Mouse (Mus musculus) c-Kit-positive CD71-positive TER-119-negative erythroid progenitor cells, embryonic 14.5 days (primary cell): Measurements from ENCODE around the gene Zfp85.
"Not testable (repeated sequence)": the region's sequence is repeated elsewhere in the genome, so short reads cannot be mapped to it uniquely, and the experiment has no call there.

ENCODE experiments used
- DNase-seq: peaks from one replicate; pipeline ENCODE4 v3.0.0-alpha.2; 2013; ENCODE audit warnings: low read depth

The Zfp85 gene

DNA sequence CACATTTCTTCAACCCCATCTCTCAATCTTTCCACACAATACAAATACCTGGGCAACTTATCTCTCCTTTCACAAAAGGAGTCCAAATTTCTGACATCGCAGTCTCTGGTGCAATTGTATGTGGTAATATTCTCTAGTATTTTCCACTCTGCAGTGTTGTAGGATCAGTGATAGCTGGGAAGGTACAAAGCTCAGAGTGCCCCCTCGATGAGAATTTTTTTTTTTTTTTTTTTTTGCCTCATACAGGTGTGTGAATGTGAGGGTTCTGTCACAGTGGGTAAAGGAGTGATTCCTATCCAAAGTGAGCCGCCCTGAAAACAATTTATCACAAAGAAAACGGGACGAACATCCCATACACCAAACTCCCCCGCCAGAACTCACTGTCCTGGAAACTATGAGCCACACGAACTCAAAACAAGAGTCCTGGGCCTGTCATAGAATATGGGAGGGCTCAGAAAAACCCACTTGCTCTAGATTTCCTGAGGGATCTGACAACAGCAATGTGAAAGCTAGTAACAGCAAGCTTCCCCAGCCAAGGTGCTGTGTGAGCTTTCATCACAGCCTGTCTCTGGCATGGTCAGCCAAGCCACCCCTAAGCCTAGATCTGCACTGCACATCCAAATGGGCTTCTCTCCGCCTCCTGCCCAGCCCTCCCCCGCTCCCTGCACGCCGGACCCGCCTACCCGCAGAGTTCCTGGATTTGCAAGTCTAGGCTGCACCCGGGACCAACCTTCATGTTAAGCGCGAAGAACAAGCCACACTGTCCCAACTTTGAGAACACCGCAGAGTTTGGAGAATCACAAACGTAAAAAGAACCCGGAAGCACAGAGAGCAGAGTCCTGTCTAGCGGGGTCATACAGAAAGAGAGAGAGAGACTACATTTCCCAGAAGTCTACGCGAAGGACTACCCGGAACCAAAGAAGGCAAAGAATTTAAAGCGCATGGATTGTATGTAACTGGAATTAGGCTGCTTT is at the start of gene Zfp85:
Zfp85 (minus strand) TSS at position 896 of the 974 bp plus-strand sequence.
- DNase-seq, result peak; percentile 33

DNA sequence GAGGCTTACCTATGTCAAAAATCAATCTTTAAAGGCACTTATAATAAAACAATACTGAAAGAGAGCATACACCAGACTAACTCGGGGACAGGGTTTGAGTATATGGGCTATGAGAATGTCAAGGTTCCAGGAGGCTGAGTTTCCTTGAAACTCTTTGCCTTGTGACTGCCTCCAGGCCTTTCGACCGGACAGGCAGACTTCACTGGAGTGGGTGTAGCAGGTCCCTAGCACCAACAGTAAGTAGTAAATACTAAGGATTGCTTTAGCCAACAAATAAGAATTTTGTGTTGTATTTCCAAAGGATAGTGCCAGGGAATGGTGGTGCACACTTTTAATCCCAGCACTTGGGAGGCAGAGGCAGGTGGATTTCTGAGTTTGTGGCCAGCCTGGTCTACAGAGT is 44.1 kb upstream of the Zfp85 start:
- DNase-seq, result not testable (repeated sequence)

GRCm38 (mm10) chr13:67798618-67799017 is 43.6 kb upstream of the Zfp85 start:
- no peak for DNase-seq

GRCm38 (mm10) chr13:67791921-67792455 is 37.0 kb upstream of the Zfp85 start:
- no peak for DNase-seq

GRCm38 (mm10) chr13:67779265-67780221 is 24.5 kb upstream of the Zfp85 start, which contains the start of gene Zfp493:
Gene Zfp493, plus strand, starts transcription at chr13:67779693.
- DNase-seq, result peak; percentile 65

- no peak for DNase-seq
Observed at GRCm38 (mm10) chr13:67763031-67763768, 8.2 kb upstream of the Zfp85 start.

GRCm38 (mm10) chr13:67759966-67760365 is 4.9 kb upstream of the Zfp85 start:
- DNase-seq, result no peak

DNA sequence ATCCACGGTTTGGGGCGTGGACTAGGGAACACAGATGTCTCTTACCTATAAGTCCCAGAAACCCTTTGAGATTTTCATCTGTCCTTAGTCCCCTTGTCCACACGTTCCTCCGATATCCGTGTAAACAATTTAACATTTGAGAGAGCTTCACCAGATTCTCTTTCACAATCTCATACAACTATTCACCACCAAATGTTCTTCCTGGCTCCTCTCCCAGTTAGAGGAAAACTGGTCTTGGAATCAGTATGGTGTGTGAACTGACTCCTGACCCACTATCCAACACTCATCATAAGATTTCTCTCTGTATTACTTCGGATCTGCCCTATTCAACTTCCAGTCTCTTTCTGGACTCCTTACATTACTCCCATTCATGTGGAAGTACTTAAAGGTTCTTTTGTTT is 733 bp upstream of the Zfp85 start:
- no peak for DNase-seq

DNA sequence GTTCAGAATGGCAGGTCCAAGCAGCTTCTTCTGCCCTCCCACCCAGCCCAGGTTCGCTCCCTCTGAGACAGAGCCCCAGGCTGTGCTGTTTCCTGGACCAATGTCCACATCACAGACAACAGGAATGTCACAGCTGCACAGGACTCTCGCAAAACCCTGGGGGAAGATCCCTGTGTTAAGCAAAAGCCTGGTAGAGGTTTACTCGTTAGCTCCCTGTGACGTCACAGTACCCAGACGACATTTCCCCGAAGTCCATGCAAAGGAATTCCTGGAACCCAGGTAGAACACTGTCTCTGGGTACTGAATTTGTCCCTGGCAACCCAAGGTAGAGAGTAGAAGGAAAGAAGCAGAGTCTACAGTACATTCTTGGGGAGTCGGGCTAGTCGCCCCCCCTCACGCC is 11.1 kb downstream of the Zfp85 start:
- DNase-seq, result no peak

DNA sequence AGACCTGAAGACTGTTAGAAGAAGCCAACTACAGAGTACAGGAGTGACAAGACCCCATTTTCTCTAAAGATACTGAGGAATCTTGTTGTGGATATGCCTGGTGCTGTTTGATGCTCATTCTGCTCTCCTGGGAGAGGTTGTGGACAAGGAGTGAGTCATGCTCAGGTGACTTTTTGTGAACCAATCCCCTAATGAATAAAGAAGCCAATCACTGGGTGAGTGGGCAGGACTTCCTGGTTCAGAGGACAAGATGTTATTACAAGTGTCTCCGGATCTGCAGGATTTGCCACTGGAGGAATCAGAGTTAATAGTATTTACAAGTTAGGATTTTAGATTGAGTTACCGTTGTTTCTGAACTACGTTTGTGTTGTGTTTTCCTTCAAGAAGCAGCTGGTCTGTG is 12.1 kb downstream of the Zfp85 start:
- DNase-seq, result no peak

- not testable (repeated sequence) for DNase-seq
Observed at GRCm38 (mm10) chr13:67734391-67734790, 20.6 kb downstream of the Zfp85 start.

- DNase-seq, result not testable (repeated sequence)
Observed at GRCm38 (mm10) chr13:67729441-67729840, 25.6 kb downstream of the Zfp85 start.

- DNase-seq, result no peak
Observed at GRCm38 (mm10) chr13:67728641-67729318, 26.2 kb downstream of the Zfp85 start, which contains the start of gene Zfp65. Gene Zfp65, minus strand, starts transcription at chr13:67729173.

DNA sequence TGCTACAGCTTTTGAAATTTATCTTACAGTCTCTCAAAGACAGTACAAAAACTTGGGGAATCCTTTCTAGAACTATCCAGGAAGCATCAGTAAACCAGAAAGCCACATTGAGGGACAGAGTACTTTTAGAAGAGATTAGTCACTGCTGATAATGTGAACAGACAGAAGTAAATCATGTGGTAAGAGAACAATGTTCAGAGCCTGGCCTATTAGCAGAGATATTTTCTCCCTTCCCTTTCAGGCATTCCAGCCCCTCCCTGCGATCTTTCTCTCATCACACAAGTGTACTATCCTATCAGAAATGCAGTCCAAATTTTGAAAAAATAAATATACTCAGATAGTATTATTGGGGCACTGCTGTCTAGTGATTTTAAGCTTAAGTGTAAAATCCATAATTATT is 26.9 kb downstream of the Zfp85 start:
- no peak for DNase-seq

DNA sequence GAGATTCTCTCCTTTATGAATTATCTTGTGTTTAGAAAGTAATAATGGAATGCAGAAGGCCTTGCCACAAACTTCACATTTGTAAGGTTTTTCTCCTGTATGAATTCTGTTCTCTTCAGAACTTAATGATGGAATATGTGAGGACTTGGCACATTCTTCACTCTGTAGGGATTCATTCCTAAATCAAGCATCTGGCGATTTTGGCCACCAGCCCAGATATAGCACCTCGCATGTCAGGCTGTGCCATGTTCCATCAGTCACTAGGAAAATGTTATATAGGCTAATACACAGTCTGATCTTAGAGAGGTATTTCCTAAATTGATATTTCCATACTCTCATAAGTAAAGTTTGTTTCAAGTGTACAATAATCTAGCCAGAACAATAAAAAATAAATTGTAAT is 29.7 kb downstream of the Zfp85 start:
- DNase-seq, result not testable (repeated sequence)

DNA sequence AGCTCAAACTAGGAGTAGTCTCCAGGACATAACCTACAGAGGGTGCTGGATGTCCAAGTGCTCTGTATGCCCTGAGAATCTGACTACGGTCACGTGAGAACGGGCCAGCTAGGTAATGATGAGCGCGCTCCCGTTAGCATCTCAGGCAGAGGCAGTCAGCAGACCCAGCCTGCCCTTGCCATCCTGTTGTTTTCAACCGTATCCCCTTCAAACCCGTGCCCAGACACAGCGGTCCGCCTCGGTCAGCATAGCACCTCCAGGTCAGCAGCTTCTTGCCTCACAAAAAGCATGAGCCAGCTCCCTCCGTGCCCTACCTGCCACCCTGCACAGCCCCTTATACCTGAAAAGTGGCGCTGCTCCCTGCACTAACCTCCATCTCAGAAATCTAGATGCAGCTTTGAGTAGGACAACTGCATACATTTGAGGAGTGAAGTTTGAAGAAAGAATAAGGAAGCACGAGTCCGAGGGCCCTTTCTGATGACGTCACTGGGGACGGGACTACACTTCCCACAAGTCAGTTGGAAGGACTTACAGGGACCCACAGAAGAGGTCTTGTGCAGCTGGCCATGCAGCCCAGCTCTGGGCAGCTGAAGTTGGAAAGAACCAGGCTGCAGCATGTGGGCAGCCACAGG is 31.1 kb downstream of the Zfp85 start:
- DNase-seq, result peak; percentile 79
